Comparison of ENCODE assay signal across 8 mouse cellular contexts in the genomic region with DNA sequence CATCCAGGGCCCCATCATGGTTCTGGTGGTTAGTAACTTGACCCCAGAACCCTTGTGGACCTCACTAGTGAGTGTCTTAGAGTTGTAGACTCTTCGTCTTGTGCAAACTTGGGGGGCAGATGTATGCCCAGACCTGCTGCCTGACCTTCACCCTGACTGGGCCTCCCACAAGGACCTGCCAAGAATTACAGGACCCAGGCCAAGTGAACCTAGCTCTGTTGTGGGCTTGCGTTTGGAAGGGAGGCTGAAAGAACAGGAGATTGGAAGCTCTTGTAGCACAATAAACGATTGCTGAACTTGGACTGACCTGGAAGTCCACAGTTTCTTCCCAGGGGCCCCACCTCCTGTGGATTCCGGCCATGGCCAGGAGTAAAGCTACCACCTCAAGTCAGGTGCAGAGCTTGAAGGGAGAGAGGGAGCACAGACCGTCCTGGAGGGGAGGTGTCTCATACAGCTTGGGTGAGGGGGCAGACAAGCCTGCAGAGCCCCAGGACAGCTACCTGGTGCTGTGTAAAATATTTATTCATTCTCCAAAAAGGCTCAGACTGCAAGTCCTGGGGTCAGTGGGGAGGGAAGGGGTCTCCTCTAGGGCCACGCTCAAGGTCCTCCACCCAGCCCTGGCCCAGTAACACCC. TPM values are rescaled to one million over a fixed set of nuclear protein-coding genes. Genes with fewer than 3 reads are reported as not detected.
DNase-seq lines count a peak whose midpoint lies in the region; ATAC-seq and TF ChIP-seq lines count a peak whose summit lies in the region.

No protein-coding gene starts in this region.

- ATAC-seq in forebrain, embryonic 16.5 days: no peak
- no peak for ATAC-seq in inflammation-experienced regulatory T-cells, adult 6 months
- ATAC-seq in monocyte, adult 5-6 weeks (replicated peaks; ENCODE audit: insufficient number of reproducible peaks, low FRiP score, low TSS enrichment, poor library complexity, severe bottlenecking): no peak

- peaks cover 26% of the 10 kb centered on the region for H3K79me2 ChIP-seq in liver, adult 2 months (ENCODE audit: control insufficient read depth, insufficient read depth, low read length)

- H3K9me3 ChIP-seq in forebrain, embryonic 16.5 days (ENCODE audit: control insufficient read depth, low read length): no peaks in the 10 kb centered on the region
- no peaks in the 10 kb centered on the region for H3K9me3 ChIP-seq in midbrain, embryonic 10.5 days (replicated peaks)

- no peaks in the 10 kb centered on the region for H3K27me3 ChIP-seq in liver, adult 2 months (ENCODE audit: control insufficient read depth, insufficient read depth, low read length)
- no peaks in the 10 kb centered on the region for H3K27me3 ChIP-seq in forebrain, embryonic 16.5 days (replicated peaks; ENCODE audit: control insufficient read depth, insufficient read depth, low read length)
- H3K27me3 ChIP-seq in midbrain, embryonic 10.5 days (ENCODE audit: low read depth, poor library complexity, severe bottlenecking): no peaks in the 10 kb centered on the region

- peak overlapping the region; percentile 97 for H3K27ac ChIP-seq in liver, adult 2 months (replicated peaks; ENCODE audit: insufficient read depth, low read depth, low read length)
- peak overlapping the region; percentile 94 for H3K27ac ChIP-seq in forebrain, embryonic 16.5 days (ENCODE audit: low read length)
- peak overlapping the region; percentile 96 for H3K27ac ChIP-seq in midbrain, embryonic 10.5 days (replicated peaks)

- 0 out of 2 replicates have a peak, but pooled peaks cover 4% of the 10 kb centered on the region for H3K36me3 ChIP-seq in liver, adult 2 months (ENCODE audit: control insufficient read depth, insufficient read depth, low read length)
- peaks cover 17% of the 10 kb centered on the region for H3K36me3 ChIP-seq in forebrain, embryonic 16.5 days (ENCODE audit: control insufficient read depth, insufficient read depth)
- peaks cover 64% of the 10 kb centered on the region for H3K36me3 ChIP-seq in midbrain, embryonic 10.5 days

- peaks cover 62% of the 10 kb centered on the region for H3K4me1 ChIP-seq in liver, adult 2 months (ENCODE audit: control insufficient read depth, insufficient read depth, low read length)
- H3K4me1 ChIP-seq in forebrain, embryonic 16.5 days (replicated peaks; ENCODE audit: control insufficient read depth, insufficient read depth, low read length): peaks cover 75% of the 10 kb centered on the region
- peaks cover 85% of the 10 kb centered on the region for H3K4me1 ChIP-seq in midbrain, embryonic 10.5 days

- peak; percentile 98 for DNase-seq in liver, adult 2 months (ENCODE audit: extremely low read depth, low read depth, low spot score)
- no peak for DNase-seq in liver
- DNase-seq in kidney, adult 9 months: peak; percentile 91
- DNase-seq in midbrain, embryonic 10.5 days (ENCODE audit: low spot score): no peak
- no peak for DNase-seq in layer of hippocampus, postnatal 25 days (ENCODE audit: extremely low spot score in 1 of 2, low spot score in 1 of 2)

- TF ChIP-seq POLR2A in liver, adult 2 months (IDR thresholded peaks at IDR 0.05; ENCODE audit: extremely low read depth, insufficient read depth, low read length): no peak

- H3K4me2 ChIP-seq in forebrain, embryonic 16.5 days (ENCODE audit: low read length): peak overlapping the region; percentile 88

- TF ChIP-seq CTCF in liver, adult 2 months (IDR thresholded peaks at IDR 0.05; ENCODE audit: low read depth, low read length): no peak

- H3K9ac ChIP-seq in liver, adult 2 months (ENCODE audit: low read depth, low read length): peak overlapping the region; percentile 65
- peak overlapping the region; percentile 84 for H3K9ac ChIP-seq in forebrain, embryonic 16.5 days (replicated peaks; ENCODE audit: low read depth, low read length)

- WGBS in liver, adult 2 months: 5% methylated on average over 6 of the region's 6 CpGs
- WGBS in forebrain, embryonic 16.5 days: 50% methylated on average over 6 of the region's 6 CpGs
- WGBS in midbrain, embryonic 10.5 days: 66% methylated on average over 6 of the region's 6 CpGs

- peak overlapping the region; percentile 75 for H3K4me3 ChIP-seq in liver, adult 2 months (ENCODE audit: insufficient read depth, low read depth, low read length)
- peak overlapping the region; percentile 94 for H3K4me3 ChIP-seq in forebrain, embryonic 16.5 days (replicated peaks; ENCODE audit: low read length)
- H3K4me3 ChIP-seq in midbrain, embryonic 10.5 days: peak overlapping the region; percentile 89

RNA-seq across cellular contexts. Expression of a gene that starts 0.9 kb away (rescaled TPM):
- 50.4 and 55.3 TPM in 2 replicates for total RNA-seq in liver, adult 2 months (2014; rRNA removed)
- 81.3 and 94.4 TPM in 2 replicates for polyA plus RNA-seq in liver, adult 2 months (2012; rRNA removed)
- polyA plus RNA-seq in forebrain, embryonic 16.5 days (2015; fragmentation: Nextera tagmentation; extraction: Ambion mirVana): 301 and 335 TPM in 2 replicates
- 381 and 403 TPM in 2 replicates for polyA plus RNA-seq in midbrain, embryonic 10.5 days (2016; fragmentation: Nextera tagmentation; extraction: Ambion mirVana)
- total RNA-seq in layer of hippocampus, postnatal 25 days (2021): 100 to 1,000 TPM; 160 to 164 TPM
- 10 to 100 TPM; 60.7 to 79.7 (median 78.2) TPM for polyA plus RNA-seq in inflammation-experienced regulatory T-cells, adult 6 months (2017; shearing (Covaris generic))
- 74.5 to 81.4 TPM (median 75.3 TPM) in 3 replicates for total RNA-seq in monocyte, adult 5-6 weeks (2017)

RNA-seq across cellular contexts. Expression of a gene that starts 3.0 kb away (rescaled TPM):
- 0.40 and 0.74 TPM in 2 replicates for total RNA-seq in liver, adult 2 months (2014; rRNA removed)
- polyA plus RNA-seq in liver, adult 2 months (2012; rRNA removed): 3.8 and 5.5 TPM in 2 replicates
- polyA plus RNA-seq in forebrain, embryonic 16.5 days (2015; fragmentation: Nextera tagmentation; extraction: Ambion mirVana): 30.7 and 42.2 TPM in 2 replicates
- 1.7 and 2.7 TPM in 2 replicates for polyA plus RNA-seq in midbrain, embryonic 10.5 days (2016; fragmentation: Nextera tagmentation; extraction: Ambion mirVana)
- 10 to 100 TPM; 62.3 to 68.3 TPM for total RNA-seq in layer of hippocampus, postnatal 25 days (2021)
- 1 to 10 TPM in 1 of 3 experiments, not detected in 2; 1.7 TPM for polyA plus RNA-seq in inflammation-experienced regulatory T-cells, adult 6 months (2017; shearing (Covaris generic))
- 1.8 TPM in 1 of 3 replicates, not detected in the others for total RNA-seq in monocyte, adult 5-6 weeks (2017)

RNA-seq across cellular contexts. Expression of a gene that starts 5.4 kb away (rescaled TPM):
- total RNA-seq in liver, adult 2 months (2014; rRNA removed): 25.6 and 30.5 TPM in 2 replicates
- 75.0 and 78.4 TPM in 2 replicates for polyA plus RNA-seq in liver, adult 2 months (2012; rRNA removed)
- polyA plus RNA-seq in forebrain, embryonic 16.5 days (2015; fragmentation: Nextera tagmentation; extraction: Ambion mirVana): 68.2 and 73.9 TPM in 2 replicates
- 58.7 and 68.4 TPM in 2 replicates for polyA plus RNA-seq in midbrain, embryonic 10.5 days (2016; fragmentation: Nextera tagmentation; extraction: Ambion mirVana)
- total RNA-seq in layer of hippocampus, postnatal 25 days (2021): 10 to 100 TPM; 59.5 to 62.9 TPM
- 10 to 100 TPM; 12.5 to 26.2 (median 23.9) TPM for polyA plus RNA-seq in inflammation-experienced regulatory T-cells, adult 6 months (2017; shearing (Covaris generic))
- total RNA-seq in monocyte, adult 5-6 weeks (2017): 7.9 to 20.3 TPM (median 11.0 TPM) in 3 replicates

RNA-seq across cellular contexts. Expression of a gene that starts 7.5 kb away (rescaled TPM):
- total RNA-seq in liver, adult 2 months (2014; rRNA removed): 2.7 and 4.8 TPM in 2 replicates
- polyA plus RNA-seq in liver, adult 2 months (2012; rRNA removed): 19.1 and 26.9 TPM in 2 replicates
- polyA plus RNA-seq in forebrain, embryonic 16.5 days (2015; fragmentation: Nextera tagmentation; extraction: Ambion mirVana): 10.7 and 14.2 TPM in 2 replicates
- polyA plus RNA-seq in midbrain, embryonic 10.5 days (2016; fragmentation: Nextera tagmentation; extraction: Ambion mirVana): 1.7 and 2.2 TPM in 2 replicates
- total RNA-seq in layer of hippocampus, postnatal 25 days (2021): 10 to 100 TPM; 26.0 to 28.5 TPM
- 1 to 10 TPM in 1 of 3 experiments, under 1 TPM in 2; 0.26 to 1.1 (median 0.67) TPM for polyA plus RNA-seq in inflammation-experienced regulatory T-cells, adult 6 months (2017; shearing (Covaris generic))
- total RNA-seq in monocyte, adult 5-6 weeks (2017): 0.43 to 2.9 TPM (median 2.1 TPM) in 3 replicates

RNA-seq across cellular contexts. Expression of a gene that starts 10.6 kb away (rescaled TPM):
- 18.0 and 20.9 TPM in 2 replicates for total RNA-seq in liver, adult 2 months (2014; rRNA removed)
- polyA plus RNA-seq in liver, adult 2 months (2012; rRNA removed): 63.0 and 71.1 TPM in 2 replicates
- 15.8 and 20.3 TPM in 2 replicates for polyA plus RNA-seq in forebrain, embryonic 16.5 days (2015; fragmentation: Nextera tagmentation; extraction: Ambion mirVana)
- 23.9 and 25.2 TPM in 2 replicates for polyA plus RNA-seq in midbrain, embryonic 10.5 days (2016; fragmentation: Nextera tagmentation; extraction: Ambion mirVana)
- 100 to 1,000 TPM in 1 of 2 experiments, 10 to 100 TPM in 1; 95.2 to 107 TPM for total RNA-seq in layer of hippocampus, postnatal 25 days (2021)
- 10 to 100 TPM; 21.2 to 32.3 (median 23.4) TPM for polyA plus RNA-seq in inflammation-experienced regulatory T-cells, adult 6 months (2017; shearing (Covaris generic))
- 17.6 to 38.7 TPM (median 34.3 TPM) in 3 replicates for total RNA-seq in monocyte, adult 5-6 weeks (2017)

Comparison
In these comparisons a context has a peak if more than half of its experiments do, and no peak if none do; other contexts are left out.
1. DNase-seq: peak in liver, adult 2 months (single experiment) and kidney, adult 9 months (single experiment); none in liver (single experiment), midbrain, embryonic 10.5 days (single experiment) and layer of hippocampus, postnatal 25 days (0 of 2).
2. Peak in every context shown above with its lines, with median percentiles within 50 percentile points of each other: H3K27ac ChIP-seq and H3K4me3 ChIP-seq.